Mouse (Mus musculus) myocyte (in vitro differentiated cells): ENCODE data around the gene Cwc25.

Source experiments
- POLR2A ChIP-seq: IDR thresholded peaks from one replicate; pipeline ENCODE4 v1.6.1; 2011; ENCODE audit warnings: low read depth, mild to moderate bottlenecking, control low read depth, moderate library complexity; ENCODE audit not compliant: insufficient read length
- REST ChIP-seq: IDR thresholded peaks from one replicate; pipeline ENCODE4 v1.6.1; 2011; ENCODE audit warnings: mild to moderate bottlenecking, control low read depth, moderate library complexity; ENCODE audit not compliant: insufficient read depth, insufficient read length
- USF1 ChIP-seq: IDR thresholded peaks from one replicate; pipeline ENCODE4 v1.6.1; 2011; ENCODE audit warnings: low read depth, mild to moderate bottlenecking, control low read depth, moderate library complexity

DNA sequence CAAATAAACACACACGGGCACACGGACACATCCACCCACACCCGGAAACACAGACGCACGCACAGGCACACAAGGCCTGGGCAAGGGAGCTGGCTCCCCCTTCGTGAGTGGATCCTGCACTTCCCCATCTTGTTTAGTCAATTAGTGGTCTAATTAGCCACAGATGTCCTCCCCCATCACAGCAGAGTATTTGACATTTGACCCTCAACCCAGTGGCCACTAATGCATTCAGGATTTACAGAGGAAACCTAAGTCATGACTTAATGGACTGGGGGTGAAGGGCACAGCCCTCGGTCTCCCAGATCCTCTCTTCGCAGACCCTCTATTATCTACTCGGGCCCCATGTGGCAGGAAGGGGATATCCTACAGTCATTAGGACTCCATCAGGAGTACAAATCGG, 32.7 kb downstream of the Cwc25 start:
- TF ChIP-seq POLR2A (no peak), REST (no peak), USF1 (no peak)
